Mouse (Mus musculus) gastrocnemius, postnatal 36 days (tissue): Measurements from ENCODE around the gene Uqcr11. TPM values are rescaled to one million over a fixed set of nuclear protein-coding genes. Genes with fewer than 3 reads are reported as not detected.

ENCODE experiments used
- DNase-seq, 2 experiments: peaks; one replicate each; pipeline ENCODE4 v3.0.0; 2022
- intact Hi-C: fragments of 180-260 bp; cut with DNase I; formaldehyde crosslinking; loops from one replicate; pipeline ENCODE4 v1.15.1; 2025
- total RNA-seq, 2 experiments: library from RNA; stranded (reverse); gene quantifications; 2 replicates each; pipeline ENCODE4 v1.2.3; 2021

Gene Uqcr11
- total RNA-seq, 2 experiments from 2014 or later = 825 to 866 TPM

GRCm38 (mm10) chr10:80384115-80384639, 22.5 kb downstream of the Uqcr11 start:
- intact Hi-C loops = no loop called here
- no peak for DNase-seq

GRCm38 (mm10) chr10:80383431-80383830, 23.2 kb downstream of the Uqcr11 start:
- intact Hi-C loops = no loop called here

GRCm38 (mm10) chr10:80382641-80383365, 23.8 kb downstream of the Uqcr11 start:
- no peak for DNase-seq
- intact Hi-C loops = no loop called here

More at GRCm38 (mm10) chr10:80383431-80383830, 23.2 kb downstream of the Uqcr11 start:
- DNase-seq = no peak

- no peak for DNase-seq
- intact Hi-C loops = no loop called here
These were observed 28.9 kb downstream of the Uqcr11 start for GRCm38 (mm10) chr10:80377716-80378115.

- intact Hi-C loops = no loop called here
- peak; percentile 85 to 91 for DNase-seq
These were observed 30.5 kb downstream of the Uqcr11 start for GRCm38 (mm10) chr10:80376160-80376559.

GRCm38 (mm10) chr10:80374063-80374462, 32.6 kb downstream of the Uqcr11 start:
- intact Hi-C loops = loop anchor here (1.0 to 2.0 kb wide), 2 partner anchors 23 to 79 kb away; partner anchors contain the start of gene Apc2
- DNase-seq = peak in 1 of 2 experiments; percentile 52

- intact Hi-C loops = no loop called here
- no peak for DNase-seq
These were observed 33.9 kb downstream of the Uqcr11 start for GRCm38 (mm10) chr10:80372706-80373105.

- intact Hi-C loops = no loop called here
- DNase-seq = no peak
These were observed 34.6 kb downstream of the Uqcr11 start for GRCm38 (mm10) chr10:80371983-80372382.

GRCm38 (mm10) chr10:80371411-80371966, 35.1 kb downstream of the Uqcr11 start:
- no peak for DNase-seq

GRCm38 (mm10) chr10:80369995-80370747, 36.5 kb downstream of the Uqcr11 start:
- intact Hi-C loops = no loop called here

More at GRCm38 (mm10) chr10:80371411-80371966, 35.1 kb downstream of the Uqcr11 start:
- intact Hi-C loops = no loop called here

GRCm38 (mm10) chr10:80368392-80368791, 38.2 kb downstream of the Uqcr11 start:
- intact Hi-C loops = no loop called here
- no peak for DNase-seq

More at GRCm38 (mm10) chr10:80369995-80370747, 36.5 kb downstream of the Uqcr11 start:
- DNase-seq = no peak

GRCm38 (mm10) chr10:80367954-80368353, 38.7 kb downstream of the Uqcr11 start:
- DNase-seq = no peak
- intact Hi-C loops = loop anchor here (1.0 kb wide), 1 partner anchor 39 kb away; the partner anchor contains the start of genes Pcsk4 and Reep6

GRCm38 (mm10) chr10:80365736-80366135, 40.9 kb downstream of the Uqcr11 start:
- DNase-seq = no peak
- intact Hi-C loops = no loop called here

GRCm38 (mm10) chr10:80363734-80364133, 42.9 kb downstream of the Uqcr11 start:
- DNase-seq = no peak
- intact Hi-C loops = no loop called here

GRCm38 (mm10) chr10:80357994-80358639, 48.5 kb downstream of the Uqcr11 start:
- intact Hi-C loops = no loop called here
- DNase-seq = no peak

GRCm38 (mm10) chr10:80357336-80357735, 49.3 kb downstream of the Uqcr11 start:
- DNase-seq = no peak
- intact Hi-C loops = no loop called here

- DNase-seq = no peak
- intact Hi-C loops = no loop called here
These were observed 49.9 kb downstream of the Uqcr11 start for GRCm38 (mm10) chr10:80356737-80357136.

GRCm38 (mm10) chr10:80356001-80356682, 50.5 kb downstream of the Uqcr11 start, which contains the start of gene Plk5:
Gene Plk5, plus strand, starts transcription at chr10:80356459.
- no peak for DNase-seq
- intact Hi-C loops = no loop called here

- intact Hi-C loops = no loop called here
- no peak for DNase-seq
These were observed 51.2 kb downstream of the Uqcr11 start for GRCm38 (mm10) chr10:80355431-80355830.
